Mouse (Mus musculus): ENCODE data around the gene Timm50. TPM values are rescaled to one million over a fixed set of nuclear protein-coding genes. Genes with fewer than 3 reads are reported as not detected.

Gene Timm50
- total and polyA plus RNA-seq, 3 experiments: 86.3 to 145 (median 126) TPM

DNA sequence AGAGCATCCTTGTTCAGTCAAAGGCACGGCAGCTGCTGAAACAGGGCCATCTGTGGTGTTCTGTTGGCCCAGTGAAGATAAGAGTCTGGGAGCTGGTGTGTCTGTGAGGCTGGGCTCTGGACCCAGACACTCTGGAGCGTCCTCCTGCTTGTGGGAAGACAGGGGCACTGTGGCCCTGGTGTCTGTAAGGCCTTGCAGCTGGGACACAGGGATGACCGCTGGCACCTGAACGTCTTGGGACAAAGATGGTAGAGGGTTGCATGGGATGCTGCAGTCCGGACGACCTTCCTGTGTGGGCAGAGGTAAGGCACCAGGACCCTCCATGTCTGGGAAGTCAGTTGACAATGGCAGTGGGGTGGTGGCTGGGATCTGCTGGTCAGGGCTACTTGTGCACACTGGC lies 48.4 kb upstream of the Timm50 start:
- no peaks in the 10 kb centered on the region for H3K27me3 ChIP-seq (replicated peaks)

DNA sequence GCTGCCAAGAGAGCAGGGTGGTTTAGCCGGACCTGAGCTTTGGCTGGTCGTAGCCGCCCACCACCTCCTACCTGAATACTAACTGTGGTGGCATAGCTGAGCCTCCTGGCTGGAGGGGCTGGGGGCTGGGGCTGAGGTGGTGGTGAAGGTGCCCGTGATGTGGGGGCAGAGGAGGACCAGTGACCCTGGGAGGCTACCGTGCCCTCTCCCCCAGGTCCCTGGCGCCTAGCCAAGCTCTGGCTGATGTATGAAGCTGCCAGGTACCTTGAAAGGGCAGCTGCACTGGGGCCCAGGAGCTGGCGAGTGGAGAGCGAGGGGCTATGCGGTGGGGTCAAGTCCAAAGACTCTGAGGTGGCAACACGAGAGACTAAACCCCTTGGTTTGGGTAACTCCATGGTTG lies 48.0 kb upstream of the Timm50 start:
- dilution Hi-C loops (cut with MboI; ENCODE audit: extremely low pct_ligation_motif_present, extremely low pct_unique_long_range_greater_than_20kb, low sequenced_read_pairs): no loop called here
- peaks cover 11 to 53% of the 10 kb centered on the region in 2 experiments for H3K36me3 ChIP-seq (replicated peaks in 1 of 2; ENCODE audit: control insufficient read depth in 1 of 2, insufficient read depth in 1 of 2, low read length in 1 of 2)
- no peak for TF ChIP-seq RAD21 (IDR thresholded peaks at IDR 0.05; ENCODE audit: low read depth, low read length)
- TF ChIP-seq UBTF (IDR thresholded peaks at IDR 0.05; ENCODE audit: low read depth, low read length): no peak
- no peak for TF ChIP-seq ZKSCAN1 (IDR thresholded peaks at IDR 0.05; ENCODE audit: borderline replicate concordance, low read depth, low read length)
- TF ChIP-seq SMC3 (IDR thresholded peaks at IDR 0.05; ENCODE audit: low read depth, low read length): no peak
- no peak for TF ChIP-seq NELFE (IDR thresholded peaks at IDR 0.05; ENCODE audit: low read depth, low read length)
- no peak for TF ChIP-seq TCF12 (IDR thresholded peaks at IDR 0.05; ENCODE audit: low read depth, low read length)
- TF ChIP-seq HCFC1 (IDR thresholded peaks at IDR 0.05; ENCODE audit: low read depth, low read length): no peak
- no peak for TF ChIP-seq PAX5 (IDR thresholded peaks at IDR 0.05; ENCODE audit: low read length)
- no peak for TF ChIP-seq MAZ (IDR thresholded peaks at IDR 0.05; ENCODE audit: low read depth, low read length)
- no peak for TF ChIP-seq POLR2A (IDR thresholded peaks at IDR 0.05; ENCODE audit: low read depth, low read length)
- TF ChIP-seq RCOR1 (conservative IDR thresholded peaks at IDR 0.05; ENCODE audit: low read depth, low read length): no peak
- no peak for TF ChIP-seq KAT2A (IDR thresholded peaks at IDR 0.05; ENCODE audit: insufficient replicate concordance, low read length)
- TF ChIP-seq GABPA (IDR thresholded peaks at IDR 0.05; ENCODE audit: insufficient replicate concordance, low read depth, low read length): no peak
- no peak for TF ChIP-seq MAFK (IDR thresholded peaks at IDR 0.05; ENCODE audit: insufficient replicate concordance, low read length)
- no peaks in the 10 kb centered on the region for H3K27me3 ChIP-seq (replicated peaks)
- no peaks in the 10 kb centered on the region for H3K9me3 ChIP-seq (replicated peaks; ENCODE audit: low read length)
- peaks cover 0 to 7% of the 10 kb centered on the region in 2 experiments; a peak in 2 of 4 replicates for H3K4me1 ChIP-seq (ENCODE audit: control insufficient read depth in 1 of 2, insufficient read depth in 2 of 2)
- H3K4me3 ChIP-seq (replicated peaks in 1 of 3; ENCODE audit: low read depth in 2 of 3, low read length in 2 of 3, poor library complexity in 1 of 3): no peak overlapping the region
- DNase-seq (ENCODE audit: extremely low read depth): no peak
- H3K4me2 ChIP-seq (ENCODE audit: insufficient read depth, low read depth, poor library complexity, severe bottlenecking): no peak overlapping the region
- H3K27ac ChIP-seq (ENCODE audit: insufficient read depth, low read depth): no peak overlapping the region
- in situ Hi-C loops (cut with MboI; ENCODE audit: low pct_ligation_motif_present, low pct_unique_long_range_greater_than_20kb, low sequenced_read_pairs): no loop called here
- H3K79me2 ChIP-seq (replicated peaks; ENCODE audit: control insufficient read depth, extremely low read depth, insufficient read depth, poor library complexity, severe bottlenecking): no peaks in the 10 kb centered on the region
- no peak overlapping the region for H3K9ac ChIP-seq (ENCODE audit: insufficient read depth, low read depth)

More for the DNA sequence above, 48.4 kb upstream of the Timm50 start:
- Histone ChIP-seq H3K9ac (ENCODE audit: insufficient read depth, low read depth) (no peak overlapping the region), H3K27ac (ENCODE audit: insufficient read depth, low read depth) (no peak overlapping the region), H3K36me3 (replicated peaks in 1 of 2; ENCODE audit: control insufficient read depth in 1 of 2, insufficient read depth in 1 of 2, low read length in 1 of 2) (peaks cover 11 to 52% of the 10 kb centered on the region in 2 experiments), H3K4me3 (replicated peaks in 1 of 3; ENCODE audit: low read depth in 2 of 3, low read length in 2 of 3, poor library complexity in 1 of 3) (no peak overlapping the region), H3K4me2 (ENCODE audit: insufficient read depth, low read depth, poor library complexity, severe bottlenecking) (no peak overlapping the region), H3K79me2 (replicated peaks; ENCODE audit: control insufficient read depth, extremely low read depth, insufficient read depth, poor library complexity, severe bottlenecking) (no peaks in the 10 kb centered on the region), H3K9me3 (replicated peaks; ENCODE audit: low read length) (no peaks in the 10 kb centered on the region), H3K4me1 (ENCODE audit: control insufficient read depth in 1 of 2, insufficient read depth in 2 of 2) (peaks cover 0 to 7% of the 10 kb centered on the region in 2 experiments; a peak in 2 of 4 replicates)
- DNase-seq (ENCODE audit: extremely low read depth): no peak
- no peak for TF ChIP-seq POLR2A (IDR thresholded peaks at IDR 0.05; ENCODE audit: low read depth, low read length)
- TF ChIP-seq ZC3H11A (IDR thresholded peaks at IDR 0.05; ENCODE audit: low read depth, low read length): no peak
- no peak for TF ChIP-seq TBP (conservative IDR thresholded peaks at IDR 0.05; ENCODE audit: low read depth, low read length)
- TF ChIP-seq USF1 (IDR thresholded peaks at IDR 0.05; ENCODE audit: low read depth, low read length): no peak
- no peak for TF ChIP-seq CHD1 (IDR thresholded peaks at IDR 0.05; ENCODE audit: low read depth, low read length)
- TF ChIP-seq MAZ (IDR thresholded peaks at IDR 0.05; ENCODE audit: low read depth, low read length): no peak
- dilution Hi-C loops (cut with MboI; ENCODE audit: extremely low pct_ligation_motif_present, extremely low pct_unique_long_range_greater_than_20kb, low sequenced_read_pairs): no loop called here
- in situ Hi-C loops (cut with MboI; ENCODE audit: low pct_ligation_motif_present, low pct_unique_long_range_greater_than_20kb, low sequenced_read_pairs): no loop called here

Data from CH12.LX (cell line).